Mouse (Mus musculus): ENCODE data around the gene Tti1.

Gene Tti1

DNA sequence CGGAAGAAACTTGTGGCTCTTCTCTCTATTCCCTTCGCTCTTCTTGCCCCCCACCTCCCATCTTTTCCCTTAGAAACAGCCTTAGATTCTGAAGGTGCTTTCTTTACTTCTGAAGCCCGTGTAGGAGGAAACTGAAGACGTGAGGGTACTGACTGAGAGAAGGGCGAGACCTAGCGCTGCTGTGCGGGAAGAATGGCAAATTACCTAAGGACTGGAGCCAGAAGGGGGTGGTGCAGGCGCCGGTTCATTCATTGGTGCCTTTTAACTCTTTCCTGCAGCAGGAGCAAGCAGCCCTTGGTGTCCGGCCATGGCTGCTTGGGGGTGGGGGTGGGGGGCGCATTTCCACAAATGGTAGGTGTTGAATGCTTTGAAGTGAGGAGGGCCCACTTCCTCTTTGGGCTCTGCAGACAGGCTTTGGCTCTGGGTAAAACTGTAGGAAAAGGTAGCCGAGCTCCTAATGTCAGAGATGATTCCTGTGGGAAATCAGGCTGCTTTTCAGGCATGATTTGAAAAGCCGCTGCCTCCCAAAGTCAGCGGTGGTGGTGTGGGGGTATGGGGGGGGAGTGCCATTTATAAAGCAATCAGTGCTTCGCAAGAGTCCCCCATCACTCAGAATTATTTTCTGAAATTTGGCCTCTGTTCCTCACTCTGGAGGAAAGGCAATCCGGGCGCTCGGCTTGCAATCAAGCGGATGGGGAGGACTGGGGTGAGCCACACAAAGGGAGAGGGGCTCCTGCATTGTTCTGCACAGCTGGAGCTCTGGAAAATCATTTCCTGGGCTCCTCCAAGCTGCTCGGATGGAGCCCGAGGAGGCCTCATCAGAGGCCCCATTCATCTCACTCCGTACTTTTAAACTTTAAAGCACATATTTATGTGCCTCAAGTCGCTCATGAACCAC lies 53.4 kb downstream of the Tti1 start:
- no peak for DNase-seq (ENCODE audit: low read depth, low spot score)

DNA sequence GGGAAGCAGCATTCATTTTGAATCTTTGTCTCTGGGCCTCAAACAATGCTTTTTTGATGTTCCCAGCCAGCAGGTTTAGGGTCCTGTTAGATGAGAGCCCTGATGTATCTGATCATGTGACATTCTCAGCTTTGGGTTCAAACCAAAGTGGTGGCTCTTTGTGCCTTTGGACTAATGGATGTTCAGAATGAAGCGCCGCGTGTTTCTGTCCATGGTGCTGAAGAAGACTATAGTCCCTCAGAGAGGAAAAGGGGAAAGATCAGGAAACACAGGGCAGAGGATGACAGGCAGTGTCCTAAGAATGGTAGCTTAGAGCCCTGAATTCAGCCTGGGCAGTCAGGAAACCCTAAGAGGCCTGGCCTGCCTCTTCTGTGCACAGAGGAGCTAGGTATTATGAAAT lies 57.6 kb downstream of the Tti1 start:
- no peak for DNase-seq (ENCODE audit: low read depth, low spot score)

DNA sequence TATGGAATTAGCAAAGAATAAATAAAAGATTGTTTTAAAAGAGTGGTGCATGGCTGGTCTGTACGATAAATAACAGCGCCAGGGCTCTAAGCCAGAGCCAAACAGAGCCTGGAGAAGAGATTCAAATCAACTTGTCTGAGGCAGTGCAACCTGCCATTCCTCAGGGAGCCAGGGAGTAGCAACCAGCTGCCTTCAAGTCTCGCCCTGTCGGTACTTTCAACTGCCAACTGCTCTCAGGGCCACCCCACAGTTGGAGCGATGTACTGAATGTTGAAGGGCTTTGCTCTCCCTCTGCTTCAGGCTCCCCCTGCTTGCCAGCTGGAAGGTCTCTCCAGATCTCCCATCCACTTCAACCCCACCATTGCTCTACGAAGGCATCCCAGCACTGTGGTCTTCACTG lies 58.1 kb downstream of the Tti1 start:
- no peak for DNase-seq (ENCODE audit: low read depth, low spot score)

DNA sequence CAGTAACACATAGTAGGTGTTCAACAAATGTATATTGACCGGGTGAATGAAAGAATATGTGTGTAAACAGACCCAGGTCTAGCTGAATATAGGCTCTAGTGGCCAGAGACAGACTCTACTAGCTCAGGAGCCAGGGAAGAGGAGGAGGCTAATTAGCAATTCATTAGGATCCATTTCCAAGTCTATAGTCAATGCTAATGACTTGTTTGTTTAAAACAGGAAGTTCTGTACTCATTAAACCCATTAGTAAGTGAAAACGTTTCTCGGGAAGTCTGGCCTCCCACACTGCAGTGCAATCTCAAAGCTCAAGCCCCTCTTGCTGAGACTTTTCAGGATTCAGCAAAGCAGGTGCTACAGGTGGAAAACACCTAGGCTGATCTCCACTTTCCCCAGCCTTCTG lies 60.4 kb downstream of the Tti1 start:
- no peak for DNase-seq (ENCODE audit: low read depth, low spot score)

DNA sequence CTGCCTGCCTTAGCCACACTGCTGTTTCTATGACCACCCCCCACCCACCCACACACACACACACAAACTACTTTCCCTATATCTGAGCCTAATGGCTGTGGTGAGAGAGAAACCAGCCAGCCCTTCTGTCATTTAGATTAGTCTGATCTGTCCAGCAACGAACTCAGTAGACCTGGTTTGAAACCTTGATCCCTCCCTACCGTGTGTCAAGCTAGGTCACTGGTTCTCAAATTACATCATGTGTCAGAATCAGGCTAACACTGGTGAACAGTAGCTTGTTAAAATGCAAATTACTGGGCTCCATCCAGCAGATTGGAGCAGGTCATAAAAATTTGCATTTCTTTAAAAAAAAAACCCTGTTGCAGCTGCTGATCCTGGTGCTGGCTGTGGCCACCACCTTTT lies 70.5 kb downstream of the Tti1 start:
- DNase-seq (ENCODE audit: low read depth, low spot score): no peak

DNA sequence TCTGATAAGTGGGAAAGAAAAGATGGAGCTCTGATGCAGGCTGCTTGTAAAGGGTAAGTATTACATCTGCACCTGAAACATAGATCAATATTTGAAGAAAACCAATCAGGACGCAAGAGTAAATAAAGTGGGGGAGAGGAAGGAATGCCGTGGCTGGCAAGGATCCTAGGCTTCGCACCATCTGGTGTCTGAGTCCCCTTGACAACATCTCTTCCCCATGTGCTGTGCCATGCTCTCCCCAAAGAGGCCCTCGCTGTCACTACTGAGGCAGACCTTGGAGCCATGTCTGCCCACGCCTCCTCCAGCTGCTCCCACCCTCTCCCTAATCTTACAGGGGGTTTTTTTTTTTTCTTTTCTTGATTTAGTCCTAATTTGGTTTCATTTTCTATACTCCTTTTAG lies 74.3 kb downstream of the Tti1 start:
- DNase-seq (ENCODE audit: low read depth, low spot score): no peak

DNA sequence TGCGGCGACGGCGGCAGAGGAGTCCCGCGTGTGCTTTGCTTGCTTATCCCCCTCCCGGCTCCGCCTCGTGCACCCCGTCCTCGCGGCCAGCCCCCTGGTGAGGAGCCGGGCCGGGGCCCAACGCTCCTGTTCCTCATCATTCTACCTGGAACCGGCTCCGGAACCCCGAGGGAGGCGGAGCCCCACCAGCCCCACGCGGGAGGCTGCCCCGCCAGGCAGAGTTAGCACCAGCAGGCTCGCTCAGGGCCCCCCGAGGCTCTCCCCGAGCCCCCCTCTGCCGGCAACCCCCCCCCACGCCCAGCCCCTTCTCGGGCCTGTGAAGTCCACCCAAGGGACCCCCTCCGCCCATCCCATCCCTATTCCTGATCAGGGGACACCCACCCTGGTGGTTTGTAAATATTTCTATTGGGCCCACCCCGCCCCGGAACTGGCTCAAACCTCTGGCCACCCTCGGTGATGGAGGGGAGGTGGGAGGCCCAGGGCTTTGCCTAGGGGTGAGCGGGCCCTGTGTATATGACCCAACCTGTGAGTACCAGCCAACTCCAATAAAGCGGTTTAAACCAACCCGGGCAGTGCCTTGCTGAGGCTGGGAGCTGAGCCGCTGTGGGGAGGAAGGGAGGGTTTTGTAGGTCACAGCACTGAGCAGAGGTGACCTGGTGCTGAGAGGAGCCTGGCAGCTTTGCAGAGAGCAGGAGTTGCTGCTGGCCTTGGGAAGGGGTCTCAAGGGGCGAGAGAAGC lies 83.9 kb downstream of the Tti1 start:
- peak; percentile 60 for DNase-seq (ENCODE audit: low read depth, low spot score)

DNA sequence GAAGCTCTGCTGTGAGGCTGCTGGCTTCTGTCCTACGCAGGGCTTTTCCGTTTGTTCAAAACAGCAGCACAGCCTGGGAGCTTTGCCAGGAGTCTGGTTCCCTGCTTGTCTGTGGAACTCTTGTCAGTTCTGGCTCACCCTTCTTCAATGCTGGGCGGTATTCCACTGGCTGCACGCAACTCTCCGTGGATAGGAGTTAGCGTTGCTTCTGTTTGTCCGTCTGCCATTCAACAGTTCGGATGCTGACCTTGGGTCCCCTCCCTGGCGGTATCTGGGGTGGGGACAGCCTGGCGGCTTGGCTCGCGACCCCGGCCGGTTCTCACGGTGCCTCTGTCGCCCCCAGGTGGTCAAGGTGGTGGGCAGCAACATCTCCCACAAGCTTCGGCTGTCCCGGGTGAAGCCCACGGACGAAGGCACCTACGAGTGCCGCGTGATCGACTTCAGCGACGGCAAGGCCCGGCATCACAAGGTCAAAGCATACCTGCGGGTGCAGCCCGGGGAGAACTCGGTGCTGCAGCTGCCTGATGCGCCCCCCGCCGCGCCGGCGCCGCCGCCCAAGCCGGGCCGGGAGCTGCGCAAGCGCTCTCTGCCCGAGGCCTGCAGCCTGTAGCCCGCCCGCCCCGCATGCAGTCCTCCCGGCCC lies 84.6 kb downstream of the Tti1 start:
- DNase-seq (ENCODE audit: low read depth, low spot score): peak; percentile 48

DNA sequence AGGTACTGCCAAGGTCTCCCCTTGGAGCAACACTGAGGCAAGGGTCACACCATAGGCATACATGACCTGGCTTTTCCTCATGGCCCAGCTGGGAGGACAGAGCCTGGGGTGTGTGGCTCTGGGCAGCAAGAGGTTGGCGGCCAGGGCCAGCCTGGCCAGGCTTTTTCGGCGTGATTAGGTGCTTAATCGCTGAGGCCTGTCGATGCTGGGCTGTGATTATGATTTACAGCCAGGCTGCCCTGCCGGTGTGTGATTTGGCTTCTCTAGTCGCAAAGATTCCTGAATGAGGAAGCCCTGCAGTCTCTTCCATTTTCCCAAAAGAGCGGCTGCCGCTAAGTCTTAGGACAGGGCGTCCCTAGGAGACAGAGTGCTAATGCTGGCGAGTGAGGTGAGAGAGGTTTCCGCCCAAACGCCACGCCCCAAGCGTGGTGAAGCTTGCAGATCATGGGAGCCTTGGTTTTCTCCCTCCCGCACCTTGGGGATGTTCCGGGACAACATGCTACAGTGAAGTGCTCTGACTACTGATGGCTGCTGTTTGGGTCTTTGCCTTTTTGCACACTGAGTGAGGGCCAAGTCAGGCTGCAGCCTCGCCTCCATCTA lies 87.5 kb downstream of the Tti1 start:
- no peak for DNase-seq (ENCODE audit: low read depth, low spot score)

DNA sequence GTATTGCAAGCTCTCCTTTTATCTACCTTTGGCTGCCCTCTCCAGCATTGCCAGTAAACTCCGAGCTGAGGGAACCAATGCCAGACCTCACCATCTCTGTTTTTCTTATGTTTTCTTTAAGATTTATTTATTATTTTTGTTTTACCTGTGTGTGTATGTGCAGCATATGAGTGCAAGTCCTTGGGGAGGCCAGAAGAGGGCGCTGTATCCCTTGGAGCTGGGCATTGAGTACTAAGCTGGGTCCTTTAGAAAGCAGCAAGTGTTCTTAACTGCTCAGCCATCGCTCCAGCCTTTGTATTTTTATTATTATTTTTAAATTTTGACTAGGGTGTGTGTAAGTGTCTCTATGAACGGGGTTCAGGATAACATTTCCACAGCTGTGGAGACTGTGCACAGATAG lies 91.6 kb downstream of the Tti1 start:
- DNase-seq (ENCODE audit: low read depth, low spot score): no peak

DNA sequence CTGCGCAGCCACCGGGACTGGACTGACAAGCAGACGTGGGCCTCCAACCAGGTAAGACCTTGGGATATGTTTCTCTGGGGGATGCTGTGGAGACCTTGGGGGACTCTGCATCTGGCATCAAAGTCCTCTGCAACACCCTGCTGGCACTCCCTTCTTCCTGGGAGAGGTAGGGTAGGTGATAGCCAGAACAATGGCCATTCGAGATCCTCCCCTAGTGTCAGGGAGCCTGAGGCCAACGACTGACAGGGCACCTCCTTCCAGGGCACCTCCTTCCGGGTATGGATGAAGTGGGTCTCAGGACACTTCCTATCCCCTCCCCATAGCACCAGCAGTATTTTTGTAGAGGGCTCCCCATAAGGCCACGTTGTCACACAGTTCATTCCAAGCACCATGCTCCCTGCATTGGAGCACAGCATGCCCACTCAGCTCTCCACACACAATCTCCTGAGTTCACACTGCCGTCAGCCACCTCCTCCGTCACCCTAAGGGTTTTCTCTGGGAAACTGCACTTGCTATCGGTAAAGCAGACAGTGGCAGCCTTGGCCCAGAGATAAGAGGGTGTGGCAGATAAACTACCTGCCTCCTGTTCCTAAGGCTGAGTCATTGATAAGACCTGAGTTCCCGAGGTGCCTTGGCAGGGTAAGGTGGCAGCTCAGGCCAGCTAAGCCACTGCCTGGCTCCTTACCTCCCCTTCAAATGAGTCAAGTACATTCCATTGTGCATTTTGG lies 92.6 kb downstream of the Tti1 start:
- no peak for DNase-seq (ENCODE audit: low read depth, low spot score)

DNA sequence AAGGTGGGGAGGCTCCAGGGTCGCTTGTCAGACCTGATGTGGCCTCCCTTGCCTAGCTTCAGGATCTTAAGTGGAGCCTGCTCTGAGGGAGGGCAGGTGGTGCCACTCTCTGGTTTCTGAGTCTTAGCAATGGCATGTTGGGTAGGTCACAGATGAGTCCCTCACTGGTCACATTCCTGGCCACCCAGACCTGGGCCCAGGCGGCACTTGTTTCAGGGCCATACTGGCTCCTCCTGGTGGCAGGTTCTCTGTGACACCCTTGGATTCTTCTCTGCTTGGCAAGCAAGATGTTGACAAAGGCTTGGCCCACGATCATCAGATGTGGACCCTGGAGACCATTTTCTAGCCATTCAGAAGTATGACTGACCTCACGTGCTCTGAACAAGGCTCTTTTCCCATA lies 95.6 kb downstream of the Tti1 start:
- no peak for DNase-seq (ENCODE audit: low read depth, low spot score)
